Mouse (Mus musculus) limb, embryonic 11.5 days (tissue): Measurements from ENCODE around the gene Add3. TPM values are rescaled to one million over a fixed set of nuclear protein-coding genes. Genes with fewer than 3 reads are reported as not detected.

Experiments used
- ATAC-seq: fragments of 200-750 bp; cut with Nextera tagmentation; 2 replicates; pipeline ENCODE4 v1.8.0; 2017; ENCODE audit warnings: low read depth; ENCODE audit not compliant: insufficient number of reproducible peaks, low FRiP score, low TSS enrichment
- DNase-seq: peaks from one replicate; pipeline ENCODE4 v3.0.0-alpha.2; 2015; ENCODE audit warnings: low spot score
- H3K27ac ChIP-seq: fragments of 300-500 bp; sonication (generic); replicated peaks from 2 replicates; pipeline ENCODE4 v1.5.1; 2014; ENCODE audit warnings: low read depth, mild to moderate bottlenecking, low read length
- H3K27me3 ChIP-seq: fragments of 300-500 bp; sonication (generic); 2 replicates; pipeline ENCODE4 v1.6.1; 2014; ENCODE audit warnings: mild to moderate bottlenecking, low read length, mixed read lengths; ENCODE audit not compliant: control insufficient read depth, insufficient read depth
- H3K36me3 ChIP-seq: fragments of 300-500 bp; sonication (generic); 2 replicates; pipeline ENCODE4 v1.6.1; 2014; ENCODE audit warnings: mild to moderate bottlenecking, low read length, moderate library complexity, mixed read lengths; ENCODE audit not compliant: control insufficient read depth, insufficient read depth
- H3K4me1 ChIP-seq: fragments of 300-500 bp; sonication (generic); 2 replicates; pipeline ENCODE4 v1.6.1; 2014; ENCODE audit warnings: low read length, mixed read lengths; ENCODE audit not compliant: control insufficient read depth, insufficient read depth
- H3K4me2 ChIP-seq: fragments of 300-500 bp; sonication (generic); 2 replicates; pipeline ENCODE4 v1.6.1; 2014; ENCODE audit warnings: low read depth, mild to moderate bottlenecking, moderate library complexity; ENCODE audit not compliant: severe bottlenecking
- H3K4me3 ChIP-seq: fragments of 300-500 bp; sonication (generic); 2 replicates; pipeline ENCODE4 v1.5.1; 2014; ENCODE audit warnings: low read depth, low read length
- H3K9ac ChIP-seq: fragments of 300-500 bp; sonication (generic); 2 replicates; pipeline ENCODE4 v1.6.1; 2014; ENCODE audit warnings: mild to moderate bottlenecking, low read length
- H3K9me3 ChIP-seq: fragments of 300-500 bp; sonication (generic); 2 replicates; pipeline ENCODE4 v1.6.1; 2016; ENCODE audit warnings: low read length; ENCODE audit not compliant: control insufficient read depth
- WGBS: fragments of 180-500 bp; shearing (Covaris S2); extraction: QIAGEN DNeasy Blood & Tissue Kit; methylation state at CpG from one replicate; pipeline ENCODE4 v1.1.7; 2014; 5-methylcytosine and 5-hydroxymethylcytosine counted together
- polyA plus RNA-seq: library from polyadenylated mRNA; unstranded; fragments of >200 nt; fragmentation: Nextera tagmentation; extraction: Ambion mirVana; gene quantifications from 2 replicates; pipeline ENCODE4 v1.2.1, GENCODE M21; 2014

The Add3 gene
- polyA plus RNA-seq, 1 experiment from 2014 or later, result 74.4 TPM

- no peak overlapping the region for H3K9ac ChIP-seq
- H3K4me1 ChIP-seq, result peaks cover 5% of the 10 kb centered on the region
- H3K27me3 ChIP-seq, result no peaks in the 10 kb centered on the region
- ATAC-seq (no peak), DNase-seq (no peak)
- H3K4me3 ChIP-seq, result no peak overlapping the region
- no peak overlapping the region for H3K27ac ChIP-seq
- no peak overlapping the region for H3K4me2 ChIP-seq
- no peaks in the 10 kb centered on the region for H3K36me3 ChIP-seq
- WGBS, result 34% methylated on average over 6 of the region's 6 CpGs
- no peaks in the 10 kb centered on the region for H3K9me3 ChIP-seq
Observed at GRCm38 (mm10) chr19:53191867-53192487, 51.7 kb downstream of the Add3 start.

- no peaks in the 10 kb centered on the region for H3K36me3 ChIP-seq
- H3K9ac ChIP-seq, result no peak overlapping the region
- no peak overlapping the region for H3K4me3 ChIP-seq
- H3K27me3 ChIP-seq, result no peaks in the 10 kb centered on the region
- ATAC-seq (no peak), DNase-seq (no peak)
- no peak overlapping the region for H3K4me2 ChIP-seq
- 81% methylated on average over 2 of the region's 2 CpGs for WGBS
- H3K9me3 ChIP-seq, result no peaks in the 10 kb centered on the region
- H3K27ac ChIP-seq, result no peak overlapping the region
- H3K4me1 ChIP-seq, result peaks cover 5% of the 10 kb centered on the region
Observed at GRCm38 (mm10) chr19:53193190-53193589, 52.9 kb downstream of the Add3 start.

- H3K27me3 ChIP-seq, result no peaks in the 10 kb centered on the region
- H3K9me3 ChIP-seq, result no peaks in the 10 kb centered on the region
- peaks cover 5% of the 10 kb centered on the region for H3K4me1 ChIP-seq
- WGBS, result 78% methylated on average over 11 of the region's 11 CpGs
- no peak overlapping the region for H3K4me2 ChIP-seq
- H3K36me3 ChIP-seq, result no peaks in the 10 kb centered on the region
- no peak overlapping the region for H3K4me3 ChIP-seq
- H3K27ac ChIP-seq, result no peak overlapping the region
- H3K9ac ChIP-seq, result no peak overlapping the region
- ATAC-seq (no peak), DNase-seq (no peak)
Observed at GRCm38 (mm10) chr19:53193964-53194582, 53.8 kb downstream of the Add3 start.

GRCm38 (mm10) chr19:53194751-53195520 lies 54.7 kb downstream of the Add3 start:
- ATAC-seq, result no peak
- H3K9me3 ChIP-seq, result no peaks in the 10 kb centered on the region; the same call in 1 of the 2 replicates
- no peak overlapping the region for H3K4me2 ChIP-seq
- H3K4me3 ChIP-seq, result no peak overlapping the region
- H3K9ac ChIP-seq, result no peak overlapping the region
- no peak overlapping the region for H3K27ac ChIP-seq
- H3K27me3 ChIP-seq, result no peaks in the 10 kb centered on the region
- peaks cover 5% of the 10 kb centered on the region for H3K4me1 ChIP-seq
- 85% methylated on average over 9 of the region's 9 CpGs for WGBS
- H3K36me3 ChIP-seq, result no peaks in the 10 kb centered on the region
- DNase-seq, result no peak

- Histone ChIP-seq H3K36me3 (no peaks in the 10 kb centered on the region), H3K4me2 (no peak overlapping the region), H3K27ac (no peak overlapping the region), H3K9me3 (no peaks in the 10 kb centered on the region; the same call in 1 of the 2 replicates), H3K9ac (no peak overlapping the region), H3K4me3 (no peak overlapping the region), H3K27me3 (no peaks in the 10 kb centered on the region), H3K4me1 (peaks cover 5% of the 10 kb centered on the region)
- DNase-seq, result no peak
- no peak for ATAC-seq
- WGBS, result 94% methylated on average over 10 of the region's 10 CpGs
Observed at GRCm38 (mm10) chr19:53196961-53197360, 56.7 kb downstream of the Add3 start.

GRCm38 (mm10) chr19:53197766-53198165 lies 57.5 kb downstream of the Add3 start:
- H3K4me1 ChIP-seq, result peaks cover 5% of the 10 kb centered on the region
- DNase-seq (no peak), ATAC-seq (no peak)
- H3K4me2 ChIP-seq, result no peak overlapping the region
- H3K27ac ChIP-seq, result no peak overlapping the region
- H3K27me3 ChIP-seq, result no peaks in the 10 kb centered on the region
- H3K4me3 ChIP-seq, result no peak overlapping the region
- no peaks in the 10 kb centered on the region for H3K36me3 ChIP-seq
- no peaks in the 10 kb centered on the region; the same call in 1 of the 2 replicates for H3K9me3 ChIP-seq
- whole genome bisulfite sequencing, result 80% methylated on average over 7 of the region's 7 CpGs
- H3K9ac ChIP-seq, result no peak overlapping the region

GRCm38 (mm10) chr19:53198706-53199572 lies 58.7 kb downstream of the Add3 start:
- no peak overlapping the region for H3K27ac ChIP-seq
- no peaks in the 10 kb centered on the region for H3K27me3 ChIP-seq
- peaks cover 3% of the 10 kb centered on the region for H3K4me1 ChIP-seq
- H3K4me3 ChIP-seq, result no peak overlapping the region
- ATAC-seq (no peak), DNase-seq (no peak)
- WGBS, result 91% methylated on average over 17 of the region's 17 CpGs
- no peaks in the 10 kb centered on the region for H3K36me3 ChIP-seq
- H3K9ac ChIP-seq, result no peak overlapping the region
- H3K9me3 ChIP-seq, result no peaks in the 10 kb centered on the region; the same call in 1 of the 2 replicates
- no peak overlapping the region for H3K4me2 ChIP-seq

GRCm38 (mm10) chr19:53199711-53200110 lies 59.5 kb downstream of the Add3 start:
- Histone ChIP-seq H3K9me3 (no peaks in the 10 kb centered on the region; the same call in 1 of the 2 replicates), H3K36me3 (no peaks in the 10 kb centered on the region), H3K4me3 (no peak overlapping the region), H3K4me2 (no peak overlapping the region), H3K9ac (no peak overlapping the region), H3K27me3 (no peaks in the 10 kb centered on the region), H3K4me1 (no peaks in the 10 kb centered on the region), H3K27ac (no peak overlapping the region)
- no peak for ATAC-seq
- 95% methylated on average over 9 of the region's 9 CpGs for WGBS
- no peak for DNase-seq
